ENCODE assay signal across 29 mouse cellular contexts in genomic region chr11:12420146-12420545, GRCm38 (mm10). TPM values are rescaled to one million over a fixed set of nuclear protein-coding genes. Genes with fewer than 3 reads are reported as not detected.
"Had no signal": no experiment of that assay in that cellular context is flagged by ENCODE, and none has a peak within 500 bp of the region (broad histone marks: within the 10 kb centered on the region; RNA-seq: fewer than 3 reads in every experiment).

No protein-coding gene starts in this region.

- H3K36me3 ChIP-seq: embryonic facial prominence, embryonic 10.5 days; embryonic facial prominence, embryonic 12.5 days; embryonic facial prominence, embryonic 13.5 days; embryonic facial prominence, embryonic 15.5 days; forebrain, embryonic 10.5 days; forebrain, embryonic 12.5 days; forebrain, embryonic 15.5 days had no signal

- H3K4me2 ChIP-seq: embryonic facial prominence, embryonic 12.5 days; embryonic facial prominence, embryonic 13.5 days; embryonic facial prominence, embryonic 15.5 days; forebrain, embryonic 12.5 days; forebrain, embryonic 13.5 days; forebrain, embryonic 15.5 days had no signal

- H3K4me3 ChIP-seq: embryonic facial prominence, embryonic 10.5 days; embryonic facial prominence, embryonic 12.5 days; embryonic facial prominence, embryonic 13.5 days; embryonic facial prominence, embryonic 15.5 days; erythroblast, embryonic 14.5 days; forebrain, embryonic 10.5 days; forebrain, embryonic 12.5 days; forebrain, embryonic 13.5 days; forebrain, embryonic 15.5 days; gastrocnemius, adult 2 months; heart, adult 2 months had no signal

- ATAC-seq: forebrain, embryonic 13.5 days; forebrain, embryonic 14.5 days; forebrain, embryonic 15.5 days; forebrain, embryonic 16.5 days; forebrain, postnatal 0 days had no signal

- H3K9me3 ChIP-seq: embryonic facial prominence, embryonic 10.5 days; embryonic facial prominence, embryonic 12.5 days; embryonic facial prominence, embryonic 13.5 days; embryonic facial prominence, embryonic 15.5 days; forebrain, embryonic 10.5 days; forebrain, embryonic 12.5 days; forebrain, embryonic 13.5 days; forebrain, embryonic 15.5 days had no signal

- DNase-seq: cerebellum, adult 8-10 months; cerebellum, adult 9-10 months; cerebellum, adult 9-11 months; cerebellum, postnatal 10 days; cerebellum, postnatal 14 days; cerebellum, postnatal 25 days; cerebellum, postnatal 36 days; embryo, embryonic 11 days; forebrain, postnatal 0 days; gastrocnemius, adult 2 months; gastrocnemius, postnatal 10 days; gastrocnemius, postnatal 14 days; gastrocnemius, postnatal 25 days; gastrocnemius, postnatal 36 days; heart, adult 18-20 months; heart, adult 2 months had no signal

- H3K27ac ChIP-seq: embryonic facial prominence, embryonic 10.5 days; embryonic facial prominence, embryonic 12.5 days; embryonic facial prominence, embryonic 13.5 days; embryonic facial prominence, embryonic 15.5 days; forebrain, embryonic 10.5 days; forebrain, embryonic 12.5 days; forebrain, embryonic 13.5 days; forebrain, embryonic 15.5 days; gastrocnemius, adult 2 months; heart, adult 2 months had no signal

- H3K4me1 ChIP-seq: embryonic facial prominence, embryonic 10.5 days; embryonic facial prominence, embryonic 12.5 days had no signal

- H3K9ac ChIP-seq: embryonic facial prominence, embryonic 12.5 days; embryonic facial prominence, embryonic 13.5 days; embryonic facial prominence, embryonic 15.5 days; forebrain, embryonic 12.5 days; forebrain, embryonic 13.5 days; forebrain, embryonic 15.5 days; forebrain, postnatal 0 days had no signal

- H3K27me3 ChIP-seq: embryonic facial prominence, embryonic 12.5 days; embryonic facial prominence, embryonic 13.5 days; embryonic facial prominence, embryonic 15.5 days; forebrain, embryonic 12.5 days; forebrain, embryonic 13.5 days; forebrain, embryonic 15.5 days had no signal

RNA-seq across cellular contexts. Expression of gene Cobl, which starts 44.6 kb away (rescaled TPM):
- total RNA-seq: common myeloid progenitor, adult 5-6 weeks; granulocyte monocyte progenitor cell, adult 5-6 weeks had no signal
